Mouse (Mus musculus) embryonic facial prominence, embryonic 13.5 days (tissue): ENCODE data around the gene Plekhb1. TPM values are rescaled to one million over a fixed set of nuclear protein-coding genes. Genes with fewer than 3 reads are reported as not detected.

ENCODE experiments used
- ATAC-seq: fragments of 200-750 bp; cut with Nextera tagmentation; 2 replicates; pipeline ENCODE4 v1.8.0; 2017; ENCODE audit warnings: low read depth; ENCODE audit not compliant: insufficient number of reproducible peaks, insufficient read depth, low FRiP score, low TSS enrichment
- H3K27ac ChIP-seq: fragments of 300-500 bp; sonication (generic); 2 replicates; pipeline ENCODE4 v1.5.1; 2015; ENCODE audit warnings: moderate library complexity, mild to moderate bottlenecking, inconsistent platforms
- H3K27me3 ChIP-seq: fragments of 300-500 bp; sonication (generic); 2 replicates; pipeline ENCODE4 v1.6.1; 2015; ENCODE audit warnings: mild to moderate bottlenecking, inconsistent platforms
- H3K36me3 ChIP-seq: fragments of 300-500 bp; sonication (generic); 2 replicates; pipeline ENCODE4 v1.6.1; 2015; ENCODE audit warnings: mild to moderate bottlenecking, inconsistent platforms
- H3K4me1 ChIP-seq: fragments of 300-500 bp; sonication (generic); 2 replicates; pipeline ENCODE4 v1.6.1; 2015; ENCODE audit warnings: inconsistent platforms
- H3K4me2 ChIP-seq: fragments of 300-500 bp; sonication (generic); 2 replicates; pipeline ENCODE4 v1.6.1; 2015; ENCODE audit warnings: moderate library complexity, mild to moderate bottlenecking, inconsistent platforms
- H3K4me3 ChIP-seq: fragments of 300-500 bp; sonication (generic); 2 replicates; pipeline ENCODE4 v1.5.1; 2015; ENCODE audit warnings: mild to moderate bottlenecking, inconsistent platforms
- H3K9ac ChIP-seq: fragments of 300-500 bp; sonication (generic); 2 replicates; pipeline ENCODE4 v1.6.1; 2015; ENCODE audit warnings: mild to moderate bottlenecking, inconsistent platforms
- H3K9me3 ChIP-seq: fragments of 300-500 bp; sonication (generic); 2 replicates; pipeline ENCODE4 v1.6.1; 2016; ENCODE audit warnings: inconsistent platforms
- WGBS: fragments of 180-500 bp; shearing (Covaris S2); methylation state at CpG from one replicate; pipeline ENCODE4 v1.1.7; 2015; ENCODE audit warnings: mixed read lengths; 5-methylcytosine and 5-hydroxymethylcytosine counted together
- polyA plus RNA-seq: library from polyadenylated mRNA; unstranded; fragments of >200 nt; fragmentation: Nextera tagmentation; extraction: Ambion mirVana; gene quantifications from 2 replicates; pipeline ENCODE4 v1.2.1, GENCODE M21; 2015

Gene Plekhb1
- polyA plus RNA-seq, result 2.8 and 5.1 TPM in 2 replicates

DNA sequence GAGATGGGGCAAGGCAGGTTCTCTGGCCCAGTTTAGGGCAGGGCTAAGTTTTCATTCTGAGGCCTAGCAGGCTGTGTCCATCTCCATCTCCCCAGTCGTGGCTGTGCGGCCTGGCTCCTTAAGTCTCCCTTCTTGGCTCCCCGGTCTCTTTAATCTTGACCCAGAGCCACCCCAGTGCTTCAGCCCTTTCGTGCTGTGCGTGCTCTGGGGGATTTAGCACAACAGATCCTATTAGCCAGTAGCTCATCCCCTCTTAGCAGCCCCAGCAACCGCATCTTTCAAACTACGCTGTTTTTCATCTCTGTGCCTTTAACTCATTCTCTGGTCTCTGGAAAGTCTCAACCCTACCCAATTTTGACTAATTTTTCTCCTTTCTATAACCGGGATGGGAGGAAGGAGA lies at the start of gene Plekhb1:
Plekhb1 (minus strand) TSS at position 184 of the 400 bp plus-strand sequence.
- Histone ChIP-seq H3K4me3 (no peak within 1 kb of the TSS), H3K4me1 (peaks cover 16% of the 10 kb centered on the region), H3K27ac (no peak within 1 kb of the TSS), H3K36me3 (no peaks in the 10 kb centered on the region), H3K9ac (no peak within 1 kb of the TSS), H3K4me2 (peak within 1 kb of the TSS; percentile 39), H3K27me3 (no peaks in the 10 kb centered on the region), H3K9me3 (no peaks in the 10 kb centered on the region)
- no peak for ATAC-seq
- 69% methylated on average over 8 of the region's 8 CpGs for WGBS

DNA sequence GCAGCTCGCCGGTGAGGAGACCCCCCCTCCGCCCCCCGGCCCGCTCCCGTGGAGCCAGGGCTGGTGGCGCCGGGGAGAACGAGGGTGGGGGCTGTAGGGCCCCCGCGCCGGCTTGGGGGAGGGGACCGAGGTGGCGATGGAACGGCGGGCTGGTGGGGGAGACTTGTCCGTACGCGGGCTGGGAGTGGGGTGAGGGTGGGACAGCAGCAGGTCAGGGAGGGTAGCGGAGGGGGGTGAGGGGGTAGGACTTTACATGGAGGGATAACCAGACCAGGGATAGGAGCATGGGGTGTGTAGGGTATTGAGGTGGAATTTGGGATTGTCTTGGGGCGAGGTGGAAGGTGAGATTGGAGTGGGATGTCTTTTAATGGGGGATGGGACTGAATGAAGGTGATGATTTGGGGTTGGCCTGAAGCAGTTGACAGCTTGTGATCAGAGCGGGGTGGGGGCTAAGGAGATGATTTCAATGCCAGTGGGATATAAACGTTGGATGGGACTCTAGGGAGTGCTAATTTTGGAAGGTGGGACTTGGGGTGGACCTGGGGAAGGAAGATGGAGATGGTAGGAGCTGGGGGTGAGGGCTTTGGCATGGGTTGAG lies 44.8 kb upstream of the Plekhb1 start:
- WGBS, result under 1% methylated on average over 23 of the region's 23 CpGs
- Histone ChIP-seq H3K9me3 (no peaks in the 10 kb centered on the region), H3K4me2 (peak overlapping the region; percentile 86), H3K27ac (peak overlapping the region; percentile 98), H3K4me1 (peaks cover 13% of the 10 kb centered on the region), H3K9ac (peak overlapping the region; percentile 95), H3K27me3 (no peaks in the 10 kb centered on the region), H3K36me3 (no peaks in the 10 kb centered on the region), H3K4me3 (peak overlapping the region; percentile 87)
- ATAC-seq, result no peak; the same call in 1 of the 2 replicates

DNA sequence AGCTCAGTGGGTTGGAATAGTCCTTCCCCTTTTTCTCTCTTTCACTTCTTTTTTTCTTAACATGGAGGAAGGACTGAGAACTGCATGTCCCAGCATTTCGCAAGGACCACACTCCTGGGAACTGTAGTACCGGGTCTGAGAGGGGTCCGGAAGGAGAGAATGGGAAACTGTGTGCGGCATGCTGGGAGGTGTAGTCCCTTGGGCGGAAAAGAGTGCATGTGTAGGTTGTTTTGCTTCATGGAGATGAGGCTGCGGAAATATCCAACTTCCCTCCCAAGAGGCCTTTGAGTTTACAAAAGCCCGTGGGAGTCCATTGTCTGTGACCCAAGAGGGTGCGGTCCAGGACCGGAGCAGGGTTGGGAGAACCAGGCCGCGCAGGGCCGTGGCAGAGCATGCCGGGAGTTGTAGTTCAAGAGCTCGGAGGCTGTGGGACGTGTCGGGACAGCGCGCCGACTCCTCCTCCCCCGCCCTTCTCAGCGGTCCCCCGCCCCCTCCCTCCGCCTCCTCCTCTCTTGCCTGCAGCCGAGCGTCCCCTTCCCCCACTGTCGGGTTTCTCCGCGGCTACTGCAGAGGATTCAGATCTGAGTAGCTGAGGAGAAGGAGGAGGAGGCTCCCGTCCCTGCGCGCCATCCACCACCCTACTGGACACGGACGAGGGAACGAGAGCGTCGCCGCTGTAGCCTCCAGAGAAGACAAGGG lies 44.1 kb upstream of the Plekhb1 start, which contains the start of gene Fam168a:
Fam168a (plus strand) TSS at position 493 of the 699 bp plus-strand sequence.
- peak; percentile 99 for ATAC-seq
- under 1% methylated on average over 34 of the region's 37 CpGs for WGBS

DNA sequence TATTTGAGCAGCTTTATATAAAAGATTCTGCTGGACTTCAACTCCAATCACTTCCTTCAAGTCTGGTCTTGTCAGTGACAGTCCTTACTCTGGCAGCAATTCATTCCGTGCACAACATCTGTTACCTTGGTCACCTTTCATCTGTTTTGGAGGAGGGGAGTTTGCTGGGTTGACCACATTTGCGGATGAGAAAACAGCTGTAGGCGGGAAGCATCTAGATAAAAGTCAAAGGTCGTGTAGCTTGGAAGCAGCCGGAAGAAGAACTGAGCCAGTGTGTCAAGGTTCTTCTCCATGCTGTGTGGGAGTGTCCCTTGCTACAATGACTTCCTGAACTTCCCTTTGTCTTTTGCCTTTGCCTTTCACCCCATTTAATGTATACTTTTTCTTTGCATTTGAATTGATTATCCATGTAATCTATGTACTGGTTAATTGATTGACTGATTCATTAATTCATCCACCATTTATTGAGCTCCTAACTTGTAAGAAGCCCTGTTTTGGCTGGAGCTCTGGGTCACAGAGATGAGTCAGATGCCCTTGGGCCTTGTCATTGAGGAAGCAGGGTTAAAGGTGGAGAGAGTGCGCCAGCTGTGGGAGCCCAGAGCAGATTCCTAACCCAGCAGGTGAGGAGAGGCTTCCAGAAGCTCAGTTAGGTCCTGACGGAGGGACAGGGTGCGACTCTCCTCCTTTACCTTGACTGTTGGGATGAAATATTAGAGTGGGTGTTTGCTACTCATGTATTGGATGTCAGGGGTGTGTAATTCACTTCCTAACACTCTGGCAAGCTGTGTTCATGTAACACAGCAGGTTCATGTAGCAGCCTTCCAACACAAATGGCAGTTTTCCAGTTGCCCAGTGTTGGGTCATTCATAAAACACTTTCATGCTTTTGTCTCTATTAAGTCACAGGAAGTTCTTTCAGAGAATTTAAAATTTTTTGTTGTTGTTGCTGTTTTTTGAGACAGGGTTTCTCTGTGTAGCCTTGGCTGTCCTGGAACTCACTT lies 37.9 kb upstream of the Plekhb1 start:
- Histone ChIP-seq H3K4me3 (no peak overlapping the region), H3K27me3 (no peaks in the 10 kb centered on the region), H3K4me2 (no peak overlapping the region), H3K36me3 (no peaks in the 10 kb centered on the region), H3K9me3 (no peaks in the 10 kb centered on the region), H3K9ac (no peak overlapping the region), H3K27ac (no peak overlapping the region), H3K4me1 (no peaks in the 10 kb centered on the region)
- 29% methylated on average over 8 of the region's 8 CpGs for WGBS
- ATAC-seq, result no peak

More for the DNA sequence above, 44.1 kb upstream of the Plekhb1 start, which contains the start of gene Fam168a:
- no peaks in the 10 kb centered on the region for H3K27me3 ChIP-seq
- H3K36me3 ChIP-seq, result no peaks in the 10 kb centered on the region
- H3K4me3 ChIP-seq, result peak within 1 kb of the TSS; percentile 87
- peak within 1 kb of the TSS; percentile 95 for H3K9ac ChIP-seq
- H3K9me3 ChIP-seq, result no peaks in the 10 kb centered on the region
- peak within 1 kb of the TSS; percentile 98 for H3K27ac ChIP-seq
- peak within 1 kb of the TSS; percentile 86 for H3K4me2 ChIP-seq
- H3K4me1 ChIP-seq, result peaks cover 13% of the 10 kb centered on the region

DNA sequence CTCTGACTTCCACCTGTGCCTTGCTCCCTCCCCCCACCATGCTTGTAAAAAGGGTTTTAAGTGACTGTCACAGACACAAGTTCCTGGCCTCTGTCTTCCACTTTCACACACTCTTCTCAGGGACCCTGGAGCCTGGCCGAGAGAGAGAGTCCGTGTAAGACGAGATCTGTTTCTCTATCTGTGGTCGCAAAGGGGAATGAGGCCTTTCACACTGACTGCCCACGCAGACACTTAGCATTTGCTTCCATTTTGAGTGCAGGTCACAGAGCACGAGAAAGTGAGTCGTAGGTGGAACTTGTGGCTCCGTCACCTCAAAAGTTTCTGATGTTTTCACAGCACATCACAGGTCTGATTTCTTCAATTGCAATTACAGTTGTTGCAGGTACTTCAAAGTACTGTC lies 31.0 kb upstream of the Plekhb1 start:
- H3K4me1 ChIP-seq, result no peaks in the 10 kb centered on the region

DNA sequence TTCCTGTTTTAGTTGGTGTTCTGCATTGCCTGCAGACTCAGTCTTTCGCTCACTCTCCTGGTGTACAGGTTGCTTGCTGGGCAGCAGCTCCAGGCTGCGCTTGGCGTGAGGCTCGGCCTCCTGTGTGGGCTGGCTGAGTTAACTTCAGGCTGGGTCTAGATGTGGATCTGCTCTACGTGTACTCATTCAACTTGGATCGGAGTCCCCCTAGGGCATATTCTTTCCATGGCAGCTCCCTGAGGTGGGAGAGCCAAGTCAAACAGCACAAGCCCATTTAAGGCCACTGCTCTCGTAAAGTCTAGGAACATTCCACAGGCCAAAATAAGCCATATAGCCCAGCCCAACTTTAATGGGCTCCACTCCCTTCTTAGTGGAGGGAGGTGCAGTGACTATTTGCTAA lies 26.3 kb upstream of the Plekhb1 start:
- Histone ChIP-seq H3K36me3 (no peaks in the 10 kb centered on the region), H3K9ac (no peak overlapping the region), H3K27me3 (no peaks in the 10 kb centered on the region), H3K4me1 (no peaks in the 10 kb centered on the region), H3K4me3 (no peak overlapping the region), H3K9me3 (no peaks in the 10 kb centered on the region), H3K4me2 (no peak overlapping the region), H3K27ac (no peak overlapping the region)
- ATAC-seq, result no peak
- 81% methylated on average over 7 of the region's 7 CpGs for WGBS

More for the DNA sequence above, 31.0 kb upstream of the Plekhb1 start:
- 75% methylated on average over 8 of the region's 8 CpGs for WGBS
- H3K36me3 ChIP-seq, result no peaks in the 10 kb centered on the region
- no peak for ATAC-seq
- H3K4me3 ChIP-seq, result no peak overlapping the region
- H3K4me2 ChIP-seq, result no peak overlapping the region
- H3K27me3 ChIP-seq, result no peaks in the 10 kb centered on the region
- H3K27ac ChIP-seq, result no peak overlapping the region
- no peak overlapping the region for H3K9ac ChIP-seq
- H3K9me3 ChIP-seq, result no peaks in the 10 kb centered on the region

DNA sequence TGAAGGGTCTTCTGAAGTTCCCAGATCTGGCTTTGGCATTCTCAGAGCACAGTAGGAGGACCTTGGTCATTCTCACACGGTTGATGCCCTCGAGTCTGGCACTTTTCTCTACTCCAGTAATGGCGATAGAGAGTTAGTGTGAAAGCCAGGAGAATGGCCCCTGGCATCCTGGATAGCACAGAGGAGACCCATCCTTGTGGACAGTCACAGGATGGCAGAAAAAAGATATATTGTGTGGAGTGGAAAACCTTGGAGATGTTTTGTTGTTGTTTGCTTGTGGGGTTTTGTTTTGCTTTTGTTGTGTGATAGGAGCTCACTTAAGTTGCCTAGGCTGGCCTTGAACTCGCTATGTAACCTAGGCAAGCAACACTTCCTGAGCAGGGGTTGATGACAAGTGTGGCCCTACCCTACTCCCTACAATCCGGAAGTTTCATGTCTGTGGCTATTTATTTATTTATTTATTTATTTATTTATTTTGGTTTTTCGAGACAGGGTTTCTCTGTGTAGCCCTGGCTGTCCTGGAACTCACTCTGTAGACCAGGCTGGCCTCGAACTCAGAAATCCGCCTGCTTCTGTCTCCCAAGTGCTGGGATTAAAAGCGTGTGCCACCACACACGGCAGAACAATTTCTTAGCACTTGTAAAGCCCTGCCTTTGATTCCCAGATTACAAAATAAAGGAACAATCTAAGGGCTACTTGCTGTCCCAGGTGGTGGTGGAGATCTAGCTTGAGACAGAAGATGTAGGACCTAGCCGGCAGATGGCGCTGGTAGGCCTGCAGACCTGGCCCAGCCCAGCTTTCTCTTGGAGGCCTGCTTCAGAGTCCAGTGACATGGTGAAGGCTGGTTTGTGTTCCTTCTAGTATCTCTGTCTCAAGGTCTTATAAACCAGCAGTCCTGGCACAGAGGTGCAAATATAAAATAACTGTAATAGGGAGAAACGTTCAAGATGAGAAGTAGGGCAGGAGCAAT lies 23.1 kb upstream of the Plekhb1 start:
- Histone ChIP-seq H3K9ac (no peak overlapping the region), H3K36me3 (no peaks in the 10 kb centered on the region), H3K27me3 (no peaks in the 10 kb centered on the region), H3K9me3 (no peaks in the 10 kb centered on the region), H3K27ac (no peak overlapping the region), H3K4me1 (no peaks in the 10 kb centered on the region), H3K4me2 (no peak overlapping the region), H3K4me3 (no peak overlapping the region)
- ATAC-seq, result no peak
- 42% methylated on average over 13 of the region's 13 CpGs for WGBS

DNA sequence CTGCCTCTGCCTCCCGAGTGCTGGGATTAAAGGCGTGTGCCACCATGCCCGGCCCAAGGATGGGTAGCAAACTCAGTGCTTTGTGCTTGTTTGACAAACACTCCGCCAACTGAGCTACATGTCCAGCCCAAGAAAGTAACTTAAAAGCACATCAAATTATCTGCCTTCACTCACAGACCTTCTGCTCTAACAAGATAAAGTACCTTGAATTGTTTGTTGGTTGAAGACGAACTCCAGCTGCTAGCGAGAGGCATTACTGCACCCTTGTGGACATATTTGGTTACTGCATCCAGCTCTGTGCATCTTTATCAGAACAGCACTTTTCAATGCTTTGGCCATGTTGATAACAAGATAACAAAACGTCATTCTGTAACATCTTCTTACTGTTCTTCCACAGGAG lies 22.3 kb upstream of the Plekhb1 start:
- Histone ChIP-seq H3K9me3 (no peaks in the 10 kb centered on the region), H3K36me3 (no peaks in the 10 kb centered on the region), H3K4me2 (no peak overlapping the region), H3K27ac (no peak overlapping the region), H3K27me3 (no peaks in the 10 kb centered on the region), H3K4me3 (no peak overlapping the region), H3K4me1 (peaks cover under 1% of the 10 kb centered on the region; the same call in 1 of the 2 replicates), H3K9ac (no peak overlapping the region)
- 53% methylated on average over 7 of the region's 7 CpGs for WGBS
- no peak for ATAC-seq

DNA sequence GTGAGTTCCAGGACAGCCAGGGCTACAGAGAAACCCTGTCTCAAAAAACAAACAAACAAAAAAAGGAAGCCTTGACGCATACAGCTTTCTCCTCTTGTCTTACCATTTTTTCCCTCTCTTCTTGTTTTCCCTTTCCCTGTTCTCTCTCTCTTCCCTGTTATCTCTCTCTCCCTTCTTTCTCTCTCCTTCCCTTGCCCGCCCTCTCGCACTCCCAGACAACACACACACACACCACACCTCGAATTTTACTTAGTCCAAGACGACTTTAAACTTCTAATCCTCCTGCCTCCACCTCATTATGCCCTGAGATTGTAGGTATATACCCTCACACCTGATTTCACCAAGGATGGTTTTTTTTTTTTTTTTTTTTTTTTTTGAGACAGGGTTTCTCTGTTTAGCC lies 21.9 kb upstream of the Plekhb1 start:
- Histone ChIP-seq H3K9ac (no peak overlapping the region), H3K27ac (no peak overlapping the region), H3K4me3 (no peak overlapping the region), H3K36me3 (no peaks in the 10 kb centered on the region), H3K27me3 (no peaks in the 10 kb centered on the region), H3K9me3 (no peaks in the 10 kb centered on the region), H3K4me2 (no peak overlapping the region), H3K4me1 (peaks cover 5% of the 10 kb centered on the region; the same call in 1 of the 2 replicates)
- WGBS, result 72% methylated on average over 5 of the region's 5 CpGs
- no peak for ATAC-seq

DNA sequence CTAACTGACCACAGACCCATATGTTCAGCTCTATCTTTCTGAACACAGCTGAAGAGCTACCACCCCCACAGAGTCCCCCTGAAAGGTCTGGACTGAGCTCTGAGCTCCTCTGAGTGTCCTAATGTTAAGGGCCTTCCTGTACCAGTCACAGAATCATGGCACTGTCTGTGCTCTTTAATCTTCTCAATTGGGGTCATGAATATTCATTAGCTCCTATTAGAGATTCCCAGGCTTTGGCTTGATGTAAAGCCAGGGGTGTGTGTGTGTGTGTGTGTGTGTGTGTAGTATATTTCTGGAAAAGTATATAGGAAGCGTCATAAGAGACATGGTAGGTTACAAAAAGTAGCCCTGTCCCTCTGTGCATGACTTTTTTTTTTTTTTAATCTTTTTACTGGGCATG lies 21.0 kb upstream of the Plekhb1 start:
- no peak overlapping the region for H3K9ac ChIP-seq
- H3K4me1 ChIP-seq, result peaks cover 5% of the 10 kb centered on the region; the same call in 1 of the 2 replicates
- no peaks in the 10 kb centered on the region for H3K9me3 ChIP-seq
- 96% methylated on average over 1 of the region's 1 CpGs for WGBS
- no peak overlapping the region for H3K4me2 ChIP-seq
- no peak for ATAC-seq
- H3K27me3 ChIP-seq, result no peaks in the 10 kb centered on the region
- H3K27ac ChIP-seq, result no peak overlapping the region
- no peaks in the 10 kb centered on the region for H3K36me3 ChIP-seq
- no peak overlapping the region for H3K4me3 ChIP-seq
